Mouse (Mus musculus): Measurements from ENCODE around the gene Myo1c. TPM values are rescaled to one million over a fixed set of nuclear protein-coding genes. Genes with fewer than 3 reads are reported as not detected.

Gene Myo1c
- polyA plus RNA-seq (2015; fragmentation: Nextera tagmentation; extraction: Ambion mirVana): 34.2 and 38.0 TPM in 2 replicates

GRCm38 (mm10) chr11:75650311-75650710 lies at the start of gene Myo1c:
Gene Myo1c (plus strand): TSS chr11:75650504.
- WGBS: 79% methylated on average over 7 of the region's 7 CpGs
- peak within 1 kb of the TSS; percentile 22; the same call in 1 of the 2 replicates for H3K27ac ChIP-seq

GRCm38 (mm10) chr11:75604826-75605225 lies 45.5 kb upstream of the Myo1c start:
- Histone ChIP-seq H3K36me3 (peaks cover 91% of the 10 kb centered on the region), H3K27me3 (no peaks in the 10 kb centered on the region), H3K4me1 (no peaks in the 10 kb centered on the region), H3K9ac (no peak overlapping the region), H3K4me3 (no peak overlapping the region), H3K9me3 (no peaks in the 10 kb centered on the region), H3K27ac (no peak overlapping the region), H3K4me2 (replicated peaks) (no peak overlapping the region)
- ATAC-seq (ENCODE audit: low FRiP score, low read depth): no peak
- 88% methylated on average over 5 of the region's 5 CpGs for WGBS

More at GRCm38 (mm10) chr11:75650311-75650710, at the start of gene Myo1c:
- Histone ChIP-seq H3K4me1 (peaks cover 42% of the 10 kb centered on the region), H3K4me3 (peak within 1 kb of the TSS; percentile 67), H3K9me3 (no peaks in the 10 kb centered on the region), H3K9ac (peak within 1 kb of the TSS; percentile 81), H3K27me3 (peaks cover 26% of the 10 kb centered on the region), H3K36me3 (peaks cover 14% of the 10 kb centered on the region), H3K4me2 (replicated peaks) (peak within 1 kb of the TSS; percentile 94)
- no peak for ATAC-seq (ENCODE audit: low FRiP score, low read depth)

- H3K27ac ChIP-seq: no peak overlapping the region
- H3K9me3 ChIP-seq: no peaks in the 10 kb centered on the region
- no peaks in the 10 kb centered on the region for H3K4me1 ChIP-seq
- H3K9ac ChIP-seq: no peak overlapping the region
- H3K36me3 ChIP-seq: peaks cover 91% of the 10 kb centered on the region
- WGBS: 54% methylated on average over 1 of the region's 1 CpGs
- no peak overlapping the region for H3K4me3 ChIP-seq
- no peaks in the 10 kb centered on the region for H3K27me3 ChIP-seq
- H3K4me2 ChIP-seq (replicated peaks): no peak overlapping the region
- no peak for ATAC-seq (ENCODE audit: low FRiP score, low read depth)
These were observed 45.0 kb upstream of the Myo1c start for GRCm38 (mm10) chr11:75605318-75605717.

- Histone ChIP-seq H3K27ac (no peak overlapping the region), H3K9me3 (no peaks in the 10 kb centered on the region), H3K9ac (no peak overlapping the region), H3K4me2 (replicated peaks) (no peak overlapping the region), H3K4me3 (no peak overlapping the region), H3K4me1 (no peaks in the 10 kb centered on the region), H3K36me3 (peaks cover 85% of the 10 kb centered on the region), H3K27me3 (no peaks in the 10 kb centered on the region)
- WGBS: 89% methylated on average over 5 of the region's 5 CpGs
- no peak for ATAC-seq (ENCODE audit: low FRiP score, low read depth)
These were observed 41.5 kb upstream of the Myo1c start for GRCm38 (mm10) chr11:75608776-75609175.

GRCm38 (mm10) chr11:75610021-75610420 lies 40.3 kb upstream of the Myo1c start:
- H3K4me2 ChIP-seq (replicated peaks): no peak overlapping the region
- no peaks in the 10 kb centered on the region for H3K27me3 ChIP-seq
- no peak overlapping the region for H3K27ac ChIP-seq
- 83% methylated on average over 2 of the region's 2 CpGs for WGBS
- H3K9ac ChIP-seq: no peak overlapping the region
- H3K9me3 ChIP-seq: no peaks in the 10 kb centered on the region
- H3K4me1 ChIP-seq: no peaks in the 10 kb centered on the region
- H3K4me3 ChIP-seq: no peak overlapping the region
- peaks cover 85% of the 10 kb centered on the region for H3K36me3 ChIP-seq
- no peak for ATAC-seq (ENCODE audit: low FRiP score, low read depth)

- 100% methylated on average over 1 of the region's 1 CpGs for WGBS
- H3K36me3 ChIP-seq: peaks cover 82% of the 10 kb centered on the region
These were observed 35.5 kb upstream of the Myo1c start for GRCm38 (mm10) chr11:75614769-75615168.

GRCm38 (mm10) chr11:75615556-75615955 lies 34.7 kb upstream of the Myo1c start:
- Histone ChIP-seq H3K27ac (no peak overlapping the region), H3K27me3 (no peaks in the 10 kb centered on the region), H3K4me2 (replicated peaks) (no peak overlapping the region), H3K9ac (no peak overlapping the region), H3K9me3 (no peaks in the 10 kb centered on the region), H3K4me3 (no peak overlapping the region), H3K36me3 (peaks cover 82% of the 10 kb centered on the region), H3K4me1 (no peaks in the 10 kb centered on the region)
- no peak for ATAC-seq (ENCODE audit: low FRiP score, low read depth)
- WGBS: 88% methylated on average over 2 of the region's 2 CpGs

More at GRCm38 (mm10) chr11:75614769-75615168, 35.5 kb upstream of the Myo1c start:
- Histone ChIP-seq H3K4me2 (replicated peaks) (no peak overlapping the region), H3K9ac (no peak overlapping the region), H3K4me1 (no peaks in the 10 kb centered on the region), H3K4me3 (no peak overlapping the region), H3K27ac (no peak overlapping the region), H3K27me3 (no peaks in the 10 kb centered on the region), H3K9me3 (no peaks in the 10 kb centered on the region)
- ATAC-seq (ENCODE audit: low FRiP score, low read depth): no peak

GRCm38 (mm10) chr11:75619133-75619532 lies 31.2 kb upstream of the Myo1c start:
- peaks cover 85% of the 10 kb centered on the region for H3K36me3 ChIP-seq
- H3K4me1 ChIP-seq: no peaks in the 10 kb centered on the region
- WGBS: 83% methylated on average over 5 of the region's 5 CpGs
- no peaks in the 10 kb centered on the region for H3K9me3 ChIP-seq
- ATAC-seq (ENCODE audit: low FRiP score, low read depth): no peak
- H3K27ac ChIP-seq: no peak overlapping the region
- no peak overlapping the region for H3K9ac ChIP-seq
- no peak overlapping the region for H3K4me3 ChIP-seq
- no peak overlapping the region for H3K4me2 ChIP-seq (replicated peaks)
- H3K27me3 ChIP-seq: no peaks in the 10 kb centered on the region

GRCm38 (mm10) chr11:75620136-75620780 lies 30.0 kb upstream of the Myo1c start:
- Histone ChIP-seq H3K27ac (no peak overlapping the region), H3K4me1 (no peaks in the 10 kb centered on the region), H3K9ac (no peak overlapping the region), H3K4me2 (replicated peaks) (no peak overlapping the region), H3K9me3 (no peaks in the 10 kb centered on the region), H3K4me3 (no peak overlapping the region), H3K36me3 (peaks cover 81% of the 10 kb centered on the region), H3K27me3 (no peaks in the 10 kb centered on the region)
- ATAC-seq (ENCODE audit: low FRiP score, low read depth): no peak
- WGBS: 95% methylated on average over 12 of the region's 12 CpGs

- 88% methylated on average over 2 of the region's 2 CpGs for WGBS
- Histone ChIP-seq H3K9ac (no peak overlapping the region), H3K9me3 (no peaks in the 10 kb centered on the region), H3K4me3 (no peak overlapping the region), H3K27me3 (no peaks in the 10 kb centered on the region), H3K4me2 (replicated peaks) (no peak overlapping the region), H3K4me1 (no peaks in the 10 kb centered on the region), H3K27ac (no peak overlapping the region), H3K36me3 (peaks cover 83% of the 10 kb centered on the region)
- ATAC-seq (ENCODE audit: low FRiP score, low read depth): no peak
These were observed 28.9 kb upstream of the Myo1c start for GRCm38 (mm10) chr11:75621426-75621825.

- Histone ChIP-seq H3K36me3 (peaks cover 85% of the 10 kb centered on the region), H3K9ac (no peak overlapping the region), H3K27me3 (no peaks in the 10 kb centered on the region), H3K4me1 (no peaks in the 10 kb centered on the region), H3K27ac (peak overlapping the region; percentile 15; the same call in 1 of the 2 replicates), H3K9me3 (no peaks in the 10 kb centered on the region), H3K4me3 (no peak overlapping the region), H3K4me2 (replicated peaks) (no peak overlapping the region)
- no peak for ATAC-seq (ENCODE audit: low FRiP score, low read depth)
- 87% methylated on average over 2 of the region's 2 CpGs for WGBS
These were observed 27.5 kb upstream of the Myo1c start for GRCm38 (mm10) chr11:75622588-75623329.

GRCm38 (mm10) chr11:75624102-75624554 lies 26.2 kb upstream of the Myo1c start:
- Histone ChIP-seq H3K4me1 (no peaks in the 10 kb centered on the region), H3K27ac (no peak overlapping the region; the same call in 1 of the 2 replicates), H3K36me3 (peaks cover 82% of the 10 kb centered on the region), H3K9ac (peak overlapping the region; percentile 37; the same call in 1 of the 2 replicates), H3K4me3 (no peak overlapping the region), H3K4me2 (replicated peaks) (no peak overlapping the region), H3K9me3 (no peaks in the 10 kb centered on the region), H3K27me3 (no peaks in the 10 kb centered on the region)
- no peak for ATAC-seq (ENCODE audit: low FRiP score, low read depth)
- 77% methylated on average over 2 of the region's 2 CpGs for WGBS

Data from limb, embryonic 13.5 days (tissue).